Mouse (Mus musculus) bone marrow, adult 2 months (tissue): ENCODE measurements around the gene Stard13. TPM values are rescaled to one million over a fixed set of nuclear protein-coding genes. Genes with fewer than 3 reads are reported as not detected.

Experiments
- H3K27ac ChIP-seq: fragments of 200-500 bp; 2 replicates; pipeline ENCODE4 v1.5.1; 2012; ENCODE audit warnings: low read depth, mild to moderate bottlenecking, control low read depth, inconsistent platforms, low read length; ENCODE audit not compliant: control insufficient read depth, poor library complexity, insufficient read depth
- H3K4me1 ChIP-seq: fragments of 200-500 bp; 2 replicates; pipeline ENCODE4 v1.6.1; 2011; ENCODE audit warnings: low read length; ENCODE audit not compliant: control insufficient read depth, insufficient read depth
- H3K4me3 ChIP-seq: fragments of 200-500 bp; replicated peaks from 2 replicates; pipeline ENCODE3; 2011; ENCODE audit warnings: mild to moderate bottlenecking, low read depth, low read length, control low read depth; ENCODE audit not compliant: control insufficient read depth
- CTCF ChIP-seq: fragments of 200-500 bp; IDR thresholded peaks from 2 replicates; pipeline ENCODE4 v1.5.1; 2011; ENCODE audit warnings: low read length, control low read depth; ENCODE audit not compliant: control insufficient read depth, insufficient read depth
- POLR2A ChIP-seq: fragments of 200-500 bp; IDR thresholded peaks from 2 replicates; pipeline ENCODE4 v1.6.1; 2011; ENCODE audit warnings: low read depth, mild to moderate bottlenecking, control low read depth, low read length, borderline replicate concordance; ENCODE audit not compliant: control insufficient read depth
- WGBS: fragments of 180-500 bp; shearing (Covaris S2); methylation state at CpG from one replicate; pipeline ENCODE4 v1.1.7; 2018; 5-methylcytosine and 5-hydroxymethylcytosine counted together
- polyA plus RNA-seq: library from polyadenylated mRNA; stranded (reverse); fragments of >200 nt; gene quantifications from 2 replicates; pipeline ENCODE4 v1.2.4, GENCODE M21; 2011; ENCODE audit warnings: low replicate concordance; ENCODE audit not compliant: missing spikeins, insufficient read depth, insufficient read length

Stard13 gene
- polyA plus RNA-seq, 1 experiment, result 0.80 TPM

DNA sequence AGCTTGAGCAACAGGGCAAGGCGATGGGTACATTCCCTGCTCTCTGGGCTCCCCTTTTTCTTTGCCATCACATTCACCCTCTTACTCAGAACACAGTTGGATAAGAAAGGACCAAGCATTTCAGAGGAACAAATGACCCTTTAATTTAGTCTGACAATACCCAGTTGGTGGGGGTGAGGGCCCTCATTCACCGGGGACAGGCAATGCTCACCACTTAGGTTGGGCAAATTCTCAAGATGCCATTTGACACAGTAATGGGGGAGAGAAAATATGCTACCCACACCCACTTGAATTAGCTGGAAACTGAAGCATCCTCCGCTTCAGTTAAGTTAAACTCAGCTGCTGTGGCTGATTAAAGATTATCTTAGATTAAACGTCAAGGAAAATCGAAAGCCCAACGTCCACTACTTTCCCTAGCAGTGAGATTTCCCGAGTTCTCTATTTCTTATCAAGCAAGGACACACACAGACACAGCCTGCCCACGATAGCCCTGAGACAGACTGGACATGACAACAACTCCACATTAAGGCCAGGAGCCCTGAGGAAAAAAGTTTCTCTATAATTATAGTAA lies 48.3 kb downstream of the Stard13 start:
- H3K4me1 ChIP-seq, result no peaks in the 10 kb centered on the region
- TF ChIP-seq CTCF (no peak), POLR2A (no peak)
- 70% methylated on average over 8 of the region's 8 CpGs for whole genome bisulfite sequencing

DNA sequence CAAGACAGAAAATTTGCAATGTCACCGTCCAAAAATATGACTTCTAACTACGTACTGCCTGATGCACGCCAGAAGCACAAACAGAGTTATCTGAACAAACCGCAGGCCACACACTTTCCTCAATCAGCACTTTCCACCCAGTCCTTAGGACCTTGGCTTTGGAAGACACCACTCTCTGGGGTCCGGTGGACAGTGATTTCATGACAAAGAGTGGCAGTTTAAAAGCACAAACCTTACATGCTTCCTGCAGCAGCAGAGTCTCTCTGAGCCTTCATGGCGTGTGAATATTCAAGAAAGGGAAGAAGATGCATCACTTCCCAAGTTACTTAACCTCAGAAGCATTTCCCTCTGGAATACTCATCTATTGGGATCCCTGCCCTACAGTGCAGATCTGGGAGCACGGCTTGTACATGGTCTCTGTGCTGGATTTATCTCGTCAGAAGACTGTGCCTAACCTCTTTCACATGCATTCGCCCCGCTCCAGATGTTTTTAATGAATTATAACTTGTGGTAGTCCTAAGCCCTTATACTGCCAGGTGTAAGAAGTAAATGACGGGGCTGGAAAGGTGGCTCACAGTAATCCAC lies 49.9 kb downstream of the Stard13 start:
- TF ChIP-seq POLR2A (no peak), CTCF (no peak)
- Histone ChIP-seq H3K4me3 (no peak overlapping the region), H3K27ac (no peak overlapping the region), H3K4me1 (no peaks in the 10 kb centered on the region)
- 53% methylated on average over 11 of the region's 11 CpGs for WGBS

More for the DNA sequence above, 48.3 kb downstream of the Stard13 start:
- H3K27ac ChIP-seq, result no peak overlapping the region
- no peak overlapping the region for H3K4me3 ChIP-seq

DNA sequence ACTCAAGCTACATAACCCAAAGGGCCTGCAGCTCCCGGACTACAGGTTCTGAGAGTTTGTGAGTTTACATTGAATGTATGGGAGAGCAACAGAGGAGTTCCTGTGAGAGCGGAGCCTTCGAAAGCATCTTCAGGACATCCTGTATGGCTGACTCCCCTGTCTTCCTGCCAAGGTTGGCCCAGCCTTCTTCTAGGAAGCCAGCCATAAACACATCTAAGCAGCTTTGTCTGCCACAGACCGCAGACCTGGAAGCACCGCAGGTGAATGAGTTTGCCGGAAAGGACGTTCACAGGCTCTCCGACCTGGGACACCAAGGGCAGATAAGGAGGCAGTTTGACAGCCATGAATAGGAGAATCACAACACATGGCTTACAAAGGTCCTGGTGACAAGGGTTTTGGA lies 52.3 kb downstream of the Stard13 start:
- 87% methylated on average over 8 of the region's 8 CpGs for WGBS
- TF ChIP-seq POLR2A (no peak), CTCF (no peak)
- H3K4me1 ChIP-seq, result no peaks in the 10 kb centered on the region
- H3K4me3 ChIP-seq, result no peak overlapping the region
- H3K27ac ChIP-seq, result no peak overlapping the region

DNA sequence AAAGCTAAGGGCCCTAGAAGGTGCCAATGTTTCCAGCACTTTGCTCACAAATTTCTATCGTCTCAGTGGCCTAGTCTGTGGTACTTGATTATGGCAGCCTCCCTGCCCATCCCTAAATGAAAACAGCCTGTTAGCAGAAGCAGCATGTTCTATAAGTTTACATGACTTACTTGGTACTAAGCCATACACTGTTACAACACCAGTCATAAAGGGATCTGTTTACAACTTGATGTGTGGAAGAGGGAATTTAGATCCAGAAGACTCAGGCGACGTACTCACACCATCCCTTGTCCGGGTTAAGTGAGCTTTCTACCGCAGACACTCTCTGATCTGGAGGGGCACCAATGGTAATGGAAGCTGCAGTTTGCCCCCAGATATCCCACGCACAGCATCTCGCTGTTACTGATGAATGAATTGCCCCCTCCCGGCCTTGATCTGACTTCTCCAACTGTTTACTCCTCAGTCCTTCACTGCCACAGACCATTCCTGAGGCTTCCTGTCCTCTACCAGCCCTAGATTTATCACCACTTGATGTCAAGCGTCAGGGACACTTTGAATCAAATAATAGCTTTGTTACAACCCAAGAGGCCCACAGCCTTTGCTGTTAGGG lies 53.4 kb downstream of the Stard13 start:
- H3K4me3 ChIP-seq, result no peak overlapping the region
- no peak for TF ChIP-seq CTCF
- TF ChIP-seq POLR2A, result no peak
- 88% methylated on average over 9 of the region's 9 CpGs for WGBS

DNA sequence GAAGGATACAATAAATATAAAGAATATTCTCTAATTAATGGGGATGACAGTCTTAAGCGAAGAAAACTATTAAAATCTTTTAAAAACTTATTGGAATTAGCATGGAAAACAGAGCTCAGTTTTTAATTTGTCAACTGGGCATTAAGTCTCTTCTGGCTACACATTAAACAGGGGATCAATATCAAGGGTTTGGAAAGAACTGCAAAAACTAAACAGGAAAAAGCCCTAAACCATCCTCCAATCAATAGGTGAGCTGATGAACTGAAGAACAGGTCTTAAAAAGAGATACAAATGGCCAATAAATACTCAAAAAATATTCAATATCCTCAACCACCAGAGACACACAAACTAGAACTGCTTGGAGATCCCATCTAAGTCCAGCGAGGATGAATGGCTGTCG lies 56.5 kb downstream of the Stard13 start:
- 75% methylated on average over 3 of the region's 3 CpGs for WGBS
- TF ChIP-seq POLR2A (no peak), CTCF (no peak)

More for the DNA sequence above, 53.4 kb downstream of the Stard13 start:
- Histone ChIP-seq H3K4me1 (no peaks in the 10 kb centered on the region), H3K27ac (no peak overlapping the region)

DNA sequence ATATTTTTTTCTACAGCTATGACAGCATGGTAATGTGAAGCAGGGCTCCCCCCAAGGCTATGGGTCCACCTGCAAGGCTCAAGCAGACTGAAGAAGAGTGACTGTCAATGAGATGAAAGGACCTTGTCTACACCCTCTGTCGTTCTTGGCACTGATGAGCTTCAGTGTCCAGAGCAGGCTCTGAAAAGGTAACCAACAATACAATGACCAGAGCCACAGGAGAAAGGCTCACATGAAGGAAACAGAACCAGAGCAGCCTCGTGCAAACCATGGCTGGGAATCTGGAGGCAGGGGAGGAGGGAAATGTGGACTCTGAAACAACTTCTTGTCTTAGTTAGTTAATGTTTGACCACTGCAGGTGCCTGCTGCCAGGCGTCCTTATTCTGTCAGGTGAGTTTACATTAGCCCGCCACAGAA lies 57.7 kb downstream of the Stard13 start:
- Histone ChIP-seq H3K27ac (no peak overlapping the region), H3K4me3 (no peak overlapping the region), H3K4me1 (no peaks in the 10 kb centered on the region)
- no peak for TF ChIP-seq CTCF
- TF ChIP-seq POLR2A, result no peak
- WGBS, result 64% methylated on average over 4 of the region's 4 CpGs

More for the DNA sequence above, 56.5 kb downstream of the Stard13 start:
- no peaks in the 10 kb centered on the region for H3K4me1 ChIP-seq
- H3K4me3 ChIP-seq, result no peak overlapping the region
- no peak overlapping the region for H3K27ac ChIP-seq

DNA sequence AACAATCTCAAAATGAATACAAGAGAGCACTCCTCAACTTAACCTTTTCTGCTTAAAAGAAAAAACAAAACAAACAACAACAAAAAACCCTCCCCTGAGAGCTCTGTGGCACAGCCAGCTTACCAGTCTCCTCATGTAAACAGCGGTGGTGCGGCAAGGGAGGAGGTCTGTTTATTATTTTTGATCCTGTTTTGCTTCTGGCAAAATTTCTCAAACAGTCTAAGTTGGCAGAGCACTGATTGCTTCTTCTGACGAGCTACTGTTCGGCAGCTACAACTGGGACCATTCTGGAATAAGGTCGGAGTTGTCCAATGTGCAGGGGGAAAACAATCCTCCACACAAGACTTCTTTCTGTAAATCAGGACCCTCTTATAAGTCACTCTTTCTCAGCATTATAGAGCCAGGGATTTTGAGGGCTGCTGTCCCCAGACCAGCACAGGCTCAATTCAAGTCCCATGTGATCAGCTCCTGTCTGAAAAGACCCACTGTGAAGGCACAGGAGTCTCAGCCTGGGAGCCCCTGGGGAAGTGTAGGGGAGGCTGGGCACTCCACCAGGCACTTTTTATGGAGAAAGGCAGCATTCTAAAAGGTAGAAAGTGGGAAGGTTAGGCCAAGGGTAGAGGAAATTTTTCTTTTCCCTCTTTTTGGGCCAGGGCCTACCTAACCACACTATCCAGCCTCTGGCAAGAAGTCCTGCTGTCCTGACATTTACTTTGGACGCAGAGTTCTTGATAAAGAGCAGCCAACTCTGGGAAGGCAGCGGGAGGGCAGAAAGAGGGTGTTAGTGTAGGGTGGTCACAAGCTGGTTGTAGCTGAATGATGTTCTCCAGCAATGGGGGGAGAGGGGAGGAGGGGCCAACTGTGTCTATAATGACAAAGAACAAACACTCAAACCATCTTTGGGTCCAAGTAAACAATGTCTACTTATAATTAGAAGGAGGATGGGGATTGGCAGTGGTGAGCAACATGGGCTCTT lies 58.9 kb downstream of the Stard13 start:
- 83% methylated on average over 7 of the region's 7 CpGs for WGBS
- H3K4me3 ChIP-seq, result no peak overlapping the region
- no peak for TF ChIP-seq POLR2A
- no peak for TF ChIP-seq CTCF
- no peak overlapping the region for H3K27ac ChIP-seq
- no peaks in the 10 kb centered on the region for H3K4me1 ChIP-seq

DNA sequence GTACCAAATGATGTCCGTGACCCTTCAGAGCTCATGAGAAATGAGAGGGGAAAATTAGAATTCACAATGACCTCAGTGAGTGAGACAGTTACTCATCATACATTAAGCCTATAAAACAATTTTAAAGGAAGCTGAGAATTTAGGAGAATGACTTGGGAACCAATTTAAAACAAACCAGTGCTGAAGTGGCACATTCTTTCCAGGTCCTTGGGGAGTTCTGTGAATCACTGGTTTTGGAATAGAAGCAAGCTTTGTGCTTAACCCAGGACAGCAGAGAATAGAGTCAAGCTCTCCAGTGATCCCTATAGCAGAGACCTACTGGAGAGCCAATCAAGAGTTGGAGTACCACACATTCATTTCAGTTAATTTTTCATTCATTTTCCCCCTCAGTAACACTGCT lies 59.9 kb downstream of the Stard13 start:
- Histone ChIP-seq H3K4me3 (no peak overlapping the region), H3K27ac (no peak overlapping the region), H3K4me1 (no peaks in the 10 kb centered on the region)
- WGBS, result 71% methylated on average over 1 of the region's 1 CpGs
- no peak for TF ChIP-seq CTCF
- no peak for TF ChIP-seq POLR2A
